Mouse (Mus musculus): ENCODE results near the gene Mrpl58.

- no peak for TF ChIP-seq CTCF (IDR thresholded peaks at IDR 0.05)
- TF ChIP-seq EP300 (IDR thresholded peaks at IDR 0.05), result no peak
Measured at GRCm38 (mm10) chr11:115376722-115377121, 26.8 kb upstream of the Mrpl58 start.
